Mouse (Mus musculus): ENCODE results near the gene Nes.

The Nes gene

DNA sequence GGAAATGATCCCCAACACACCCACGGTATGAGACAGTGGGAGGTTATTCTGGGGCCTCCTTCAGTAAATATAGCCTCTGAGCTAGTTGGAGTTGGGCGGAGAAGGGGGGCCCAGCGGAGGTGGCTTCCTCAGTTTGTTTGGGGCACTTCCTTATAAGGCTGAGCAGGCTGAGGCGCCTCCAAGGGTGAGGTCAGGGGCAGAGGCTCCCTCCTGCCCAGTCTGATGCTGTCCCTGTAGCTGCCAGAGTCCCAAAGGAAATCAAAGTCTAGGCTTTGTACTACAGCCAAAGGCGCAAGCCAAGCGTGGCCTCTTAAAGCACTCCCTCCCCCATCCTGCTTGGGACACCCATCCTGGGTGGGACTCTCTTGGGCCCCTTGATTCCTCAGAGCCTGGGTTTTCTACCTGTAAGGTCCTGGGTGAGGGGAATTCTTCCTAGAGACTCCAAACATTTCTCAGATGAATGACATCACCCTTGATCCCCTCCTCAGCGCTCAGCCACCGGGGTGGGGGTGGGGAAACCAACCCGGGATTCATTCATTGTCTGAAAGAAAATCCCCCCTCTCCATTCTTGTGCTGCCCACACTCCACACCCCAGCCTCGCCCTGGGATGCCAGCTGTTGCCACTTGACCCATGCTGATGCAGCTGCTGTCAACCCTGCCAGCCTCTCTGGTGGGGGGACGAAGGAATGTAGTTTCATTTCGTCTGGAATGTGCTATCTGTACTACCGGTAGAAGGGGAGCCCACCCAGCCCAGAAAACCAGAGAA, 12.1 kb downstream of the Nes start:
- no peak for DNase-seq (ENCODE audit: low read depth, low spot score)

GRCm38 (mm10) chr3:87983627-87984026, 12.7 kb downstream of the Nes start:
- DNase-seq (ENCODE audit: low read depth, low spot score) = no peak

DNA sequence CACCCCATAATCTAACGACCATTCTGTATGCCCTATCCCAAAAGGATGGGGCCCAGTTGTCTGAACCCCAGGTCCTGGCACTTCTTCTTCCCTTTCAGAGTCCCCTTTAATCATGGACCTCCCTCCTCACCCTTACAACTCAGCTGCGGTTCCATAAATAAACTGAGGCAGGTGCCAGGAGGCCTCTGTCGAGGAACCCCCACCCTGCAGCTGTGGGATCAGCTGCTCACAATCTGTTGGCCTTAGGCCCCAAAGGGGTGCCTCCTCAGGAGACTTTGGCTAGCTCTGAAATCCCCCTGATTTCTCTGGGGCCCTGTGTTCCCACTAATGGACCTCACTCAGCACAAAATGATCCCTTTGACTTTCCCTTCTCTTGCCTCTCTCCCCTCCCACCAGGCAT, 13.2 kb downstream of the Nes start:
- DNase-seq (ENCODE audit: low read depth, low spot score) = no peak

GRCm38 (mm10) chr3:87985505-87986320, 14.8 kb downstream of the Nes start:
- DNase-seq (ENCODE audit: low read depth, low spot score) = no peak

DNA sequence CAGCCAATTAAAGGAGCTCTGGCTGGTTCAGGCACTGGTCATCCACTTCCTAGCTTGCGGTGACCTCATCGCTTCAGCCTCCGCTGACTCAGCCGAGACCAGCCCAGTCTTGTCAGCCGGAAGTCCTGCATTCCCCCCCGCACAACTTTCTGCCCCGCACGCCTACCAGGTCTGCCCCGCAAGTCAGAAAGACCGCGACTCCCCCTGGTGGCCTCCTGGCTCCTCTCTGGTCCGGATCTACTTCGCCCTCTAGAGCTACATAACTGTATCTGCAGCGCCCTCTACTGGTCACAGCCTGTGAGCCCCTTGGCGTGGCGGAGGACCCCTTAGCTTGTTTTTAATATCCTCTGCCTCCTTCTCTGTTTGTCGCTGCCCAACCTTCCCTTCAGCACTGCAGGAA, 16.0 kb downstream of the Nes start:
- DNase-seq (ENCODE audit: low read depth, low spot score) = peak; percentile 75

- DNase-seq (ENCODE audit: low read depth, low spot score) = no peak
These were observed 16.8 kb downstream of the Nes start for GRCm38 (mm10) chr3:87987633-87988032.

- no peak for DNase-seq (ENCODE audit: low read depth, low spot score)
These were observed 17.2 kb downstream of the Nes start for GRCm38 (mm10) chr3:87988068-87988467.

- no peak for DNase-seq (ENCODE audit: low read depth, low spot score)
These were observed 19.1 kb downstream of the Nes start for GRCm38 (mm10) chr3:87989935-87990334.

DNA sequence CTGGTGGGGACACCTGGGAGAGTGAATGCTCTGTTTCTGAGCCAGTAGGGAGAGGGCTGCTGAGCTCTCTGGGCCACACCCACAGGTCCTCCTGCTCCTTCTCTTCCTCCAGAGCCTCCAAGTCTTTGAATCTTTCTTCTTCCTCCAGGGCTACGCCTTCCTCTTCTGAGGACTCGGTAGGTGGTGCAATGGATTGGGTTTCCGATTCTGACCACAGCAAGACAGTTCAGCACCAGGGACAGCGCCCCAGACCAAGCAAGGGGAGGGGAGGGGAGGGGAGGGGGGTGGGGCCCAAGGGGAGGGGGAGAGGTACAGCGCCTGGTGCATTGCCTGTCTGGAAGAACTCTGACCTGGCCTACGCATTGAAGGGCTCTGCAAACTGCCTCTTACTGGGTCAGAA, 22.6 kb downstream of the Nes start:
- no peak for DNase-seq (ENCODE audit: low read depth, low spot score)

DNA sequence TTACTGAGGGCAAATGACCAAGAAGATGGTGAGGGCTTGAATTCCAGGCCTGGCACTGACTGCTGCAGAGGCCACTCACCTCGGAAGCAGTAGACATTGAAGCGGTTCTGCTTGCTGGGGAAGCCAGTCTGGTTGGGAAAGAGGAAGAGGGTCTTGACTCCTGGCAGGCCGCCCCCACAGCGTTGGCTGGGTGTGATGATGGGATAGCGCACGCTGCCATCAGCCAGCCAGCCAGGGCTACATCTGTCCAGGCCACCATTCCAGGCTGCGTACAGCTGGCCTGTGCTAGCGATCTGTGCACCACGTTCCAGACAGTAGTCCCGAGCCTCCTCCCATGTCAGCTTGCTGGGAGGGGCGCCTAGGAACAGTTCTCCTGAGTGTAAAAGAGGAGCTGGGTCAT, 24.5 kb downstream of the Nes start:
- no peak for DNase-seq (ENCODE audit: low read depth, low spot score)

GRCm38 (mm10) chr3:87996401-87996800, 25.5 kb downstream of the Nes start:
- DNase-seq (ENCODE audit: low read depth, low spot score) = no peak

- DNase-seq (ENCODE audit: low read depth, low spot score) = no peak
These were observed 26.2 kb downstream of the Nes start for GRCm38 (mm10) chr3:87996971-87997614.

DNA sequence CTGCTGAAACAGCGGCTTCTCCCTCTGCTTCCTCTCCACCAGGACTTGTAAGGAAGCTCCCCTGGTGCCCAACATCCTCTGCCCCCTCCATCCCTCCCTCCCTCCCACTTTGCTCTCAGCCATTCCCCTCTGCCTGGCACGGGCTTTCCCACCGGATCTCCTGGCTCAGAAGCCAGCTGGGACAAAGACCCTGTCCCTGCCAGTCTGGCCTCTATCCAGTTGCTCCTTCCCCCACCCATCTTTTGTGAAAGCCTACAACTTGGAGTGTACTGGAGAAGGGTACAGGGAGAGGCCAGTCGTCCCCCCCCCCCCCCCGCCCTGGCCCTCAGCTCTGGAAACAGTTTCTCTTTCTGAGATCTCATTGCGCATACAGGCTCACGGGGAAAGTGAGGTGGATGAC, 27.9 kb downstream of the Nes start:
- no peak for DNase-seq (ENCODE audit: low read depth, low spot score)

DNA sequence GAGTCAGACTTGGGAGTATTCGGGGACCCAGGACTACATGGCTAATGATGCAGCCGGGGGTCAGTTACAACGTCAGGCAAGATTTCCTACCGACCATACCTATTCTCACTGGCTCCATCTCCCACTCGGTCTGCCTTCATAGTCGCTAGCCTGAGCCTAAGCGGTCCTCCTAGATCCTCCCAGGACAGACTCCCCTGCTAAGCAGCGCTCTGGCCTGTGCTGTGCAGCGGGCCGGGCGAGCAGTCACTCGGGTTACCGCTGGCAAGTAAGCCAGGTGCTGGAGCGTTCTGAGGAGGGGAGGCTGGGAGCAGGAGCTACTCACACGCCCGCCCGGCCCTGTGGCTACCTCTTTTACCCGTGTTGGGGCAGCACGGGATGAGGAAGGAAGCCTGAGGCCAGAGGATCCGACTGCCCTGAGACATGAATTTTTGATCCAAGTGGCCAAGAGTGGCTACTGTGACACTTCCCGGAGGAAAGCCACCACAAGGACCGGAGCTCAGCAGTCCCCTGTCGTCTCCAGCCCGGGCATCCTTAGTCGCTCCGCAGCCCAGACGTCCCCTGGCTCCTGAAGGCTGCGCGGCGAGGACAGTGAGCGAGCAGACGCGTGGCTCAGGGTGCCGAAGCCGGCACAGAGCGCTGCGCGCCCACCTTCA, 28.5 kb downstream of the Nes start:
- DNase-seq (ENCODE audit: low read depth, low spot score) = no peak

DNA sequence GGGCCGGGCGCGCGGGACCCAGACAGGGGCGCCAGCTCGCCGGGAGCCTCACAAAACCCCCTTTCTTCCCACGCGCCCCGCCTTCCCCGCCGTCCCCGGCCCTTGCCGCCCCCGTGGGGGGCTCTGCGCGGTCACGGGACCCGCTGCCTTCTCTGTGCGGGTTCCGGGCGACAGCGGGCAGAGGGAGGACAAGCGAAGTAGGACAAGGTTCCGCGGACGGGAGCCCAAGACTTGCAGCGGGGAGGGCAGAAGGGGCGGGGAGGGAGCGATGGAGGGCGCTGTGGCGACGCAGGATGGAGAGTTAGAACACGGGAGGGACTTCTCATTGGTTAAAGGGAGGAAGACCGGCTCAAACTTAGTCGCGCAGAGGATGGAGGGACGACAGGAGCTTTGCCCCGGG, 29.3 kb downstream of the Nes start, which contains the start of gene Bcan:
TSS of gene Bcan (minus strand) at position 50 of the 400 bp plus-strand sequence.
- peak; percentile 38 for DNase-seq (ENCODE audit: low read depth, low spot score)

DNA sequence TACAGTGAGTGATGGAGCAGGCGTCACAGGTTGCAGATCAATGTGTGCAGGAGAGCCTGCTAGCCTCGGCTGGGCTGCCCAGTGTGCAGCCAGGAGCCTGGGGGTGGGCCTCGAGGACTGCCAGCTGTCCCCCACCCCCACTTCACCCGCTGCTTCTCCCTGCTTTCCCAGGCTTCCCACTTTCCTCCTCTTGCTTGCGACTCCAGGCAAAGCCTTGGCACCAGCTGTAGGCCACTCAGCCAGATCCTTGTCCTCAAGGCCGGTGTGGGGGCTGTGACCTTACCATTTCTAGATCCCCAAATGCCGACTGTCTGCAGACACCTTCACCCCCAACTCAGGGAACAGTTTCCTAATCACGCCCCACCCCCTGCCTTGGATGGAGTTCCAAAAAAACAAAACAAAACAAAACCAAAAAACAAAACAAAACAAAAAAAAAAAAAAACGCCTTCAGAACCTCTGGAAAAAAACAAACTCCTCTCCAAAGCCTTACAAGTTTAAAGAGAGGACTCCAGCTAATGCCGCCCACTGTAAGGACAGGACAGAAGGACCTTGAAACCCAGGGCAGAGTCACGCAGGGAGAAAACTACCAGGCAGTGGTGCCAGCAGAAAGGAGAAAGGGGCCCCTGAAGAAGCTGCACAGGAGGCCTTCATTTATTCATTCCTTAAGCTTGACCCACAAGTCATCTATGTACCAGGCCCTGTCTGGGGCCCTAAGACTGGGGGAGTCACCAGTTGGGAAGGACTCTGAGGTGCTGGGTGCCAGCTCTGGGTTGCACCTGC, 30.1 kb downstream of the Nes start:
- no peak for DNase-seq (ENCODE audit: low read depth, low spot score)

DNA sequence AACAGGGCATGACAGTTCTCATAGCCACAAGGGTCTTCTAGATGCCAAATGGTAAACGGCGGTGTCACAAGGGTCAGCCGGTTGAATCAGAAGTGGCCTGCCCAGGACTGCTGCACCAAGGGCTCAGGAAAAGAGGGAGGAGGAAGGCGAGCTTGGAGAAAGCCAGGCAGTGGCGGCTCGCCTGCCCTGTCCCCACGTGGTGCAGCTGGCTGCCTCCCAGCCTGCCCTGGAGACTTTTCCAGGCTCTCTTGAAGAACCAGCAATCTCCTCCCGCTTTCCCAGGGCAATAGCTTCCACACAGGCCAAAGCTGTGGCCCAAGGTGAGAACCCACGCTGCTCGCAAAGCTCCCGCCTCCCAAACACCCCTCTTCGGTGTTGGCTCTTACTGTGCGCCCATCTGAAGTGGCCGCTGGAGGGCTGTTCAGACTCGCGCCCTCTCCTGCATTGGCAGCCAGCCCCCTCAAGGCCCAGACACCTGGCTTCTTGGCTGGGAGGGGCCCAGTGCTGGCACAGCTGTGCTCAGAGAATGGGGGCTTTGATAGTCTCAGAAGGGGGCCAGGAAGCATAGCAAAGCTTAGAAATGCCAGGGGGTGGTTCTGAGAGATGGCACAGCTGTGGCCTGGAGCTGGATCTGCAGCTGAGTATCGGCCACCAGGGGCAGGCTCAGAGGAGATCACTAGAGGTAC, 31.6 kb downstream of the Nes start:
- DNase-seq (ENCODE audit: low read depth, low spot score) = no peak

DNA sequence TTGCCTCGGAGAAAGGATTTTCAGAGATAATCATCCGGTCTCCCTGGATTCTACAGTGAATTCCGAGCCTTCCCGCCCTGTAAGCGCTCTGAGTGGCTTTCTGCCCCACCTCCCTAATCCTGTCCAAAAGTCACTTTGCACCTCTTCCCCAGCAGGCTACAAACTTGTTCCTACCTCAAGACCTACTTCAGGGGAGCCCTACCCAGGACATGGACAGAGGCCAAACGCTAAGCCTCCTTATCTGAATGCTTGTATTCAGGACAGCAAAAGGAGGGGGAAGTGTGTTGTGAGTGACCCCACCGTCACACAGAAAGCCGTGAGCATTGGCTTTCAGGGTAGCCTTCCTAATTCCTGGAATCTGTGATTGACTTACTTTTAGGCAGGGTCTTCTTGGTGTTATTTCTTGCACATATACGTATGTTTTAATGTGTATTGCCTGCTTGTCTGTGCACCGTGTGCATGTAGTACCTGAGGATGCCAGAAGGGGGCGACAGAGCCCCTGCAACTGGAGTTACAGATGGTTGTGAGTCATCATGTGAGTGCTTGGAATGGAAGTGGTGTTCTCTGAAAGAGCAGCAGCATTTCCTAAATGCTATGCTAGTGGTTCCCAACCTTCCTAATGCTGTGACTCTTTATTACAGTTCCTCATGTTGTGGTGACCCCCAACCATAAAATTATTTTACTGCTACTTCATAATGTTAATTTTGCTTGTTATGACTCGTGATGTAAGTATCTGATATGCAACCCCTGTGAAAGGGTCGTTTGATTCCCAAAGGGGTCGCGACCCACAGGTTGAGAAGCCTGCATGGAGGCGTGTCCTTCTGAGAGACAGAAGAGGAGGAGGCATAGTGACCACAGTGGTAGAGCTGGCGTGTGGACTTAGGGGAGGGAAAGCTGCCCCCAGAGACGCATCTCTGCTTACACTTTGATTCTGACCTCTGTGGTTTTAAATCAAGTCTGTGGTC, 35.2 kb downstream of the Nes start:
- no peak for DNase-seq (ENCODE audit: low read depth, low spot score)

GRCm38 (mm10) chr3:88010634-88011265, 39.9 kb downstream of the Nes start:
- DNase-seq (ENCODE audit: low read depth, low spot score) = no peak
